Mouse (Mus musculus) ES-CJ7 (cell line): ENCODE results near the gene Hsd17b1.

ENCODE experiments used
- DNase-seq: peaks from one replicate; pipeline ENCODE4 v3.0.0; 2011; ENCODE audit warnings: low read depth, low spot score

Hsd17b1 gene

GRCm38 (mm10) chr11:101078121-101078520, at the start of gene Hsd17b1:
TSS of gene Hsd17b1 (plus strand) at chr11:101078411.
- DNase-seq, result no peak

DNA sequence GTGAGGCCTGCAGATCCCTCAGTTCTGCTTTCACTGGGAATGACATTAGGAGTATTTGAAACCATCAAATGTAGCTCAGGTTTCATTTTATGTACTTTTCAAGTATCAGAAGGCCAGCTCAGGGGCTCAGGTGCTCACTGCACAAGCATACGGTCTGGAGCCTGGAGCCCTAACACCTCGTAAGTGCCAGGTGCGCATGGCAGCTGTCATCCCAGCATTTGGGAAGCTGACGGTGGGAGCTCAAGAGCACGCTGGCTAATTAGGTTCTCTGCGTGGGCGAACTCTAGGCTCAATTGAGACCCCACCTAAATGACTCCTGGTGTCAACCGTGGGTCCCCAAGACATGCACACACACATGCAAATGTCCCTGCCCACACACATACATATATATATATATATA, 48.9 kb upstream of the Hsd17b1 start:
- no peak for DNase-seq

DNA sequence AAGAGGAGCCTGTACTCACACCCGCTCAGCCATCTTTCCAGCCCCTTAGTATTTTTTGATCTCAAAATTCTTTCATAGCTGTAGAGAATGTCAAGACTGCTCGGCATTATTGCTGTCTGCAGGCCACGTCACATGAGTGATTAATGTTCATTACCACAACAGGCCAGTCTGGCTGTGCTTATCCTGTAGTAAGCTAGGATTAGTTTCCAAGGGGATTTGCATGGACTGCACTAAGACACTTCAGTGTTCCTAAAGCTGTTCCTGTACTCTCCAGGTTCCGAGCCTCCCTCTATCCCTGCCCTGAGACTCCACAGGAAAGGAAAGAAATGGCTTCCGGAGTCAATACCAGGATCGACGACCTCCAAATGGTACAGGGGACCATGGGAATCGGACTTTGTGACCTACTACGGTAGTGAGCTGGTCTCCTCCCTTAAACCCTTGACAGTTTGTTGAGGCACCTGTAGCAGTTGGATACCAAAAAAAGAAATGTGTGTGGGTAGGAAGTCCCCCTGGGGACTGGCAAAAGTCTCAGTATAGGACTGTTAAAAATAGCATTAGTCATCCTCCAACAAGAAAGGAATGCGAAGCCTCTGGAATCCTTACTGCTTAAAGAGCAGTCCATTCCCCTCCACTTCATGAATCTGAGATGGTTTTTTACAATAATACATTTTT, 47.9 kb upstream of the Hsd17b1 start:
- DNase-seq, result no peak

DNA sequence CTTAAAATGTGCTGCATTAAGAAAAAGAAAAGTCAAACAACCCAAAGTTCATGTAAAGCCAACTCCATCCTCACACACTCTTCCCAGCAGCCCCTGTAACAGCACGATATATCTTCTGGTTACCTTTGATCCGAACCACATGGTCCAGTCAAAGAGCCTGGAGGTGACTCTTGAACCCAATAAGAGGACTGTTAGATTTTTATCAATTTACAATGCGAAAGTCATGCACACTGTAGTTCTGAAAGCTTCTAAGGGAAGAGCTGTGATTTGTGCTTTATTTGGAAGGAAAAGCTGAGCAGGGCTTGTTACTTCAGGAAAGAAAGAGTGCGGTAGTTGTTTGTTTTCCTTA, 47.4 kb upstream of the Hsd17b1 start:
- DNase-seq, result no peak

- DNase-seq, result no peak
These were observed 46.7 kb upstream of the Hsd17b1 start for GRCm38 (mm10) chr11:101031470-101031869.

GRCm38 (mm10) chr11:101033856-101034500, 44.2 kb upstream of the Hsd17b1 start:
- no peak for DNase-seq

DNA sequence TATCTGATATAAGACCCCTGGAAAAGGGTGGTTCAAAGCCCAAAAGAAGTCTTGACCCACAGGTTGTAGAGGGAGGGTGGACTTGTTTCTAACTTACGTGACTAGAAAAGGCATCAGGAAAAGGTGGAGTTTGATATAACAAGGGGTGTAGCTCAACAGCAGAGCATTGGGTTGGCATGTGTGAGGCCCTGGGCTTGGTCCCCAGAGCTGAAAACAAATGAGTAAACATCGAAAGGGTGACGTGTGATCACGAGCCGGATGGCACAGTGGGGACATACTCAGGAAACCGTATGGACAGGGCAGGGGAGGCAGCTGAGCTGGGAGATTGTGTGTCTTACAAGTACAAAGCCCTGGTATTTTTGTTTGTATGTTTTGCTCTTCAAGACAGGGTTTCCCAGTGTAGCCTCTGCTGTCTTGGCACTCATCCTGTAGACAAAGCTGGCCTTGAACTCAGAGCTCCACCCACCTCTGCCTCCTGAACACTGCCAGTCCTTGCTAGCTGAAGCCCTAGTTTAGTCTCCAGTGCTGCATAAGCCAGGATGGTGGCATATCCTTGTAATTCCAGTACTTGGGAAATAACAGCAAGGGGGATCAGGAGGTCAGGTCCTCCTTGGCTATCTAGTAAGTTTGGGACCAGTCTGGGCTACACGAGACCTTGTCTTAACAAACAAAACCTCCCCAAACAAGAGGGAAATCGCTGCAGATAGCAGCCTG, 43.4 kb upstream of the Hsd17b1 start:
- DNase-seq, result no peak

DNA sequence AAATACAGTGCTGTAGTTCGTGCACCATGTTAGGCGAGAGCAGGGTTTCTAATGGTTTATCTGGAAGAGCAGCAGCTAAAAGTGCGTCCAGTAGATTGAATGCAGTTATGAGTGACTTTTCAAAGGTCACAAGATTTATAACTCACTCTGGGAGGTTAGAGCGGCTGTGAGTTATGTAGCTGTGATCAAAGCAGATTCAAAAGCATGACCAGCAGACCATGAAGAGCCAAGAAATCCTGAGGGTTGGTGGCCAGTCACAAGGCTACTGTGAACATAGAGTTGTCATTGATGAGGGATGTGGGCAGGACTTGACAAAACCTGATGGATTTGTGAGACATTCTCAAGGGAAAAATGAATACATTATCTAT, 42.9 kb upstream of the Hsd17b1 start:
- no peak for DNase-seq

- no peak for DNase-seq
These were observed 40.4 kb upstream of the Hsd17b1 start for GRCm38 (mm10) chr11:101037795-101038194.

GRCm38 (mm10) chr11:101045826-101046225, 32.4 kb upstream of the Hsd17b1 start:
- no peak for DNase-seq

- no peak for DNase-seq
These were observed 31.8 kb upstream of the Hsd17b1 start for GRCm38 (mm10) chr11:101046440-101046839.

- no peak for DNase-seq
These were observed 30.7 kb upstream of the Hsd17b1 start for GRCm38 (mm10) chr11:101047502-101047901.

DNA sequence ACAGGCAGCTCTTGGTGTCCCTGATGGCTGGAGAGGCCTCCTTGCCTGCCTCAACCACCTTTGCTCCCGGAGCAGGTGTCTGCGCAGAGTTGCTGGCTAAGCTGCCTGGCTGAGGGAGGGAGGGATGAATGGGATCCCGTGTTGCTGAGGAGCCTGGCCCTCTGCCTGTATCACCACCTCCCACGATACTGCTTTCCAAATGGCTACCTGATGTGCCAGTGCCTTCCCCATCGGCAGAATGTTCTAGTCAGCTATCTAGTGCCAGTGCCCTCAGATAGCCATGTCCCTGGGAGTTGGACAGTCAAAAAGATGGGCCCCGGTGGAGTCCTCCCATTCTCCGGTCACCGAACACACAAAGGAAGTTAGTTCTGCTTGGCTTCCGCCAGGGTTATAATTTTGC, 27.9 kb upstream of the Hsd17b1 start:
- no peak for DNase-seq

- no peak for DNase-seq
These were observed 27.1 kb upstream of the Hsd17b1 start for GRCm38 (mm10) chr11:101051051-101051493.

DNA sequence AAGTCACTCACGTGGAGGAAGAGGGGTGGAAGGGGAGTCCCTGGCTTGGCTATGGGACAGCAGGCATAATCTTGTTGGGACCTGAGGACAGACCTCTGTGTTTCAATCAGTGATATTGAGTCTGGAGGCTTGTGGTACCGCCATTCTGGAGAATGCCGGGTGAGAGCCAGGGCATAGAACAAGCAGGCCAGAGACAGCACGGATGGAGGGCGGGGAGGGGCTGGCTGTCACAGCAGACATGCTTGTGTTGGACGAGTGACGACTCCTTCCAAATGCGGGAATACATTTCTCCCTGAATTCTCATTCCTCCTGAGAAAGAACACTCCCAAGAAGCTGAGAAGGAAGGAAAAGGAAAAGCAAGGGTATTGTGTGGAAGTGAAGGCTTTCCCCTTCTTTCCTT, 26.6 kb upstream of the Hsd17b1 start:
- DNase-seq, result no peak

DNA sequence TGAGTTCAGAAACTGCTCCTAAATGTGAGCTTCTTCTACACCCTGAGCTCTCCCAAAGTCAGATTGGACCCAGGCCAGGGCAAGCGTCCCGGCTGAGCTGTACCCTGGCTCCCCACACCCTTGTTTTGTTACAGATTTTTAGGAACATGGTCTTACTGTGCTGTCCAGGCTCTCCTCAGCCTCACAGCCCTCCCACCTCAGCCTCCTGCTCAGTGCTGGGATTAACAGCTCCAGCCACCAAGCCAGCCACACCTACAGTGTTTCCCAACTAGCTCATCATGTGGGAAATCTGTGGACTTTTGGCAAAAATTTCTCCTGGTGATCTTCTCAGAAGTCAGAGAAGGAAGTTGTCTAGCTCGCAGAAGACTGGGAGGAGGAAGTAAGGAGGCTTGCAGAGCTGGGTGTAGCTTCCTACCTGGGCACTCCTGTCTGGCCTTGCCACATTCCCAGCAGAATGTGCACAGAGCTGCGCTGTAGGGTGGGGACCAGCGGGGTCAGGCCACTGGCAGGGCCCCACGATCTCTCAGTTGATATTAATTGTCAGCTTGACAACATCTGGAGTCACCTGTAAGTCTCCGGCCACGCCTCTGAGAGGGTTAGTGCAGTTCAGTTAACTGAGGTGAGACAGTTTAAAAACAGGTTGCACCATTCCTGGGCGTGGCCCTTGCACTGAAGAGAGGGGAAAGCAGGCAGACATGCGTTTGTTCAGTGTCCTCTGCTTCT, 25.3 kb upstream of the Hsd17b1 start:
- DNase-seq, result no peak

DNA sequence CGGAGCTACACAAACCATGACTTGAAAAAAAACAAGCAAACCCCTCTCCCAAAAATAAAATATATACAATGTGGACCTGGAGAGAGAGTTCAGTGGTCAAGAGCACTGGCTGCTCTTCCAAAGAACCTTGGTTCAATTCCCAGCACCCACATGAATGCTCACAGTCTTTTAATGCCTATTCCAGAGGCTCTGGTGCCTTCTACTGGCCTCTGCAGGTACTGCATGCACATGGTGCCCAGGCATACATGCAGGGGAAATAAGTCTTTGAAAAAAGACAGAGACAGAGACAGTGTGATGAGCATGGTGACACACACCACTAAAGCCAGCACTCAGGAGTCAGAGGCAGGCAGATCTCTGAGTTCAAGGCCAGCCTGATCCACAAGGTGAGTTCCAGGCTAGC, 24.2 kb upstream of the Hsd17b1 start:
- peak; percentile 71 for DNase-seq

DNA sequence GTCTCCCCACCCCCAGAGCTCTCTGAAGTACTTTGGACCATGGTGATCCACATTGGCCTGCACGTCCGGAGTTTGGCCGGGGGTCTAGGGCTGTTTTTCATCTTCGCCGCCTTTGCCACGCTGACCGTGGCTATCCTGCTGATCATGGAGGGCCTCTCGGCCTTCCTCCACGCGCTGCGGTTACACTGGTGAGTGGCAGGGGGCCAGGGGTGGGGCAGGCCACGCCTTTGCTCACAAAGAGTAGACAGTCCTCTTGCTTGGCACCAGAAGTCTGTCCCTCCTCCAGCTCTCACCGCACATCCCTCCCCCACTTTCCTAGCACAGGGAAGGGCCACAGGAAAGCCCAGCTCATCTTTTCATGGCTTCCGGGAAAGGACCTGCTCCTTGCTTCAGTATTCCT, 22.8 kb upstream of the Hsd17b1 start:
- DNase-seq, result no peak

DNA sequence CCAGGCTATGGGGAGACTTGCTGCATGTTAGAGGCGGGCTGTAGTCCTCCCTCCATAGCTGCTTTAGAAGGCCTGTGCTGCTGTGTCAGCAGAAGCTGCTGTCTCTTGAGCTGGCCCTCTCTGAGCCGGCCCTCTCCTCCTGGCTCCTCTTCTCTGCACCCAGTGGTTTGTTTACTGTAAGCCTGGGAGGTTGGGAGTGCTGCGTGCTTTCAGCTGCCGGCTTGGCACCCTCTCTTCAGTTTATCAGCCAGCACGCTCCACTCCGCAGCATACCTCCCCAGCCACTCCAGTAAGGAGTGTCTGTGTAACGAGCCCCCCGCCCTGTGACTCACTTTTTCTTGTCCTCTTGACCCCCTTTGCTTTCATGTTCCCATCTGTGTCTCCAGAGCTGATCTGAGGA, 21.3 kb upstream of the Hsd17b1 start:
- DNase-seq, result no peak

DNA sequence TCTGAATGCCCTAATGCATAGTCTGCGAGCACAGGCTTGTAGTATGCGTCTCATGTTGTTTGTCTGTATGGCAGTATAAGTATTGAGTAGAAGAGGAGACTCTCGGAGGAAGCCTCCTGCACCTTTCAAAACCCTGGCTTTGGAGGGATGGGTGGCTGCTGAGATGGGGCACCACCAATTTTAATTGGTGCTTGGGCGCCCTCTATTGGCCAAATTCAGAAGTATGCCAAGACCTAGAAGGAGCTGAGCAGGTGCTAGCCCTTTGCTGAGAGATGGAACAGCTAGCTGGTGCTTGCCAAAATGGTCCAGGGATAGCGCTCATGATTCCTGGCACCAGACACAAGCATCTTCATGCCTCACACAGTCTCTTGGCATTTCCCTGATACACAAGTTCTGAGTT, 20.4 kb upstream of the Hsd17b1 start:
- peak; percentile 70 for DNase-seq

DNA sequence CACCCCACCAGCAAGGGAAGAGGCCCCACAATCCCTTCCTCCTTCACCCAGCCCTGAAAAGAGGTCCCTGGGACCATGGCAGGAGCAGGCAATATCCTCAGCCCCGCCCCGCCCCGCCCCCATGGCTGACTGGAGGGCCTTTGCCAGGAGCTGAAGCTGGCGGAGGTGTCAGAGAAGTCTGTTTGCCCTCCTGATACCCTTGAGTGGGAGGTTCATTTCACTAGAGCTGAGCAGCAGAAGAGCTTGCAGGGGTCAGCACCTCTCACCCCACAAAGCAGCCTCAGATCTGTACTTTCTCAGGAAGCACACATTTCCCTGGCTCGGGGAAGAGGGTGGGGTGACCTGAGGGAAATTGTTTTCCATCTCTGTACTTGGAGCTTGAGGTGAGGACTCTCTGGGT, 19.5 kb upstream of the Hsd17b1 start:
- DNase-seq, result peak; percentile 41

- DNase-seq, result no peak
These were observed 18.7 kb upstream of the Hsd17b1 start for GRCm38 (mm10) chr11:101059473-101059872.
